Mouse (Mus musculus) right cerebral cortex, postnatal 14 days (tissue): ENCODE results near the gene Pltp.
A peak's percentile ranks its signal among the peaks of the same experiment; 100 is the strongest.

Source experiments
- DNase-seq: peaks from one replicate; pipeline ENCODE4 v3.0.0; 2022

The Pltp gene

DNA sequence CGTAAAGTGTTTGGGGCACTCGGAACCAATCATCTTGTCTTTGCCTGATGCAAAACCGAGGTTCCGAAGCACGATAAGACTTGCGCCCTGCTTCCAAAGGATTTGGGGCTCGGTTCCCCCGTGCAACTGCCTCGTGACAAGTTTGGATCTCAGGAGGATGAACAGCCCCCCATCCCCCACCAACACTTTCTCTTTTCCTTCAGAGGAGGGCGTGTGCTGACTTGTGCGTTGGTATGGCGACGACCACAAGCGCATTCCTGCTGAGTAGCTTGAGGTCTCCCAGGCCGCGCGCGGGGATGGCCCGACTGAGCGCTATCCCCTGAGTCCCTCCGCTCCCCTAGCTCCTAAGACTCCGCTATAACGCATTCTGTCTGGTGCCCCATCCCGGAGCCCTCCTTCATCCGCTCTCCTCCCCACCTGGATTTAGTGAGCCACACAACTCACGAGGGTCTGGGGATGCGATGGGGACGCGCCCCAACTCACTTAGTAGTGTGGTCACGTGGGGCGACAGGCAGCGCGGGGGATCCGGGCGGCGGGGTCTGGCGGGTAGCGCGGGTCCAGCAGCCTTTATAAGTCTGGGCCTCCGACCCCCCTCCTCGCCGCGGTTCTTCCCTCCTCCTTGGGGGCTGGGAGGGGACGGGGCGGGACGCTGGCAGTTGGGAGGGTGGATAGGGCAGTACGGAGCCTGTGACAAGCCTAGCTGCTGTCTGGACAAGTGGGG is at the start of gene Pltp:
Gene Pltp (minus strand): TSS at position 611 of the 721 bp plus-strand sequence.
- DNase-seq = peak; percentile 52

DNA sequence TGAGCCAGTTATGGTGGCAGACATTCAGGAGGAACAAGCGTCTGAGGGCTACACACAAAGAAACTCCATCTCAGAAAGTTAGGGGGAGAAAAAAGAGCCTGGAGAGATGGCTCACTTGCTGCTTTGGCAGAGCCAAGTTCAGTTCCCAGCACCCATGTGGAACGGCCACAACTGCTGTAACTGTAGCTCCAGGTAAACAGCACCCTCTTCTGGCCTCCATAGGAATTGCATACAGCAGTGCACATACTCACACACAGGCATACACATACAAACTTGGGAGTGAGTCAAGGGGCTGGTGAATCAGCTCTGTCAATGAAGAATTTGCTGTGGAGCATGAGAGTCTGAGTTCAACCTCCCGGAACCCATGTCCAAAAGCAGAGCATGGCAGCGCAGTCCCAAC is 48.6 kb upstream of the Pltp start:
- no peak for DNase-seq

GRCm38 (mm10) chr2:164903496-164903895 is 46.0 kb upstream of the Pltp start:
- no peak for DNase-seq

DNA sequence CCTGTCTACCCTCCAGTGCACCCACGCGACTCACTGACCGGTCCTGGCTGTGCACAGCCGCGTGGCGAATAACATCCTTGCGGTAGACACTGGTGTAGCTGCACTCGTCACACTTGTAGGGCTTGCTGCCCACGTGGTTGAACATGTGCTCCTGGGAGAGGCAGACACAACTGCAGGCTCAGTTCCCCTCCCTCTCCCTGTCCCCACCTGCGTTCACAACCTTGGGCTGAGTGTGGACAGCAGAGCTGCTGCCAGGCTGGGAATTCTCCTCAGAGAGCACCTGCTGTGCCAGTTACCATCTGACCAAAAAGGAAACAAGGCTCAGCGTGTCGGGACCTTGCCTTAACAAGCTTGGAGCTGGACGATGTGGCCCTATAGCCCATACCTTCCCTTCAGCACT is 43.9 kb upstream of the Pltp start:
- DNase-seq = no peak

DNA sequence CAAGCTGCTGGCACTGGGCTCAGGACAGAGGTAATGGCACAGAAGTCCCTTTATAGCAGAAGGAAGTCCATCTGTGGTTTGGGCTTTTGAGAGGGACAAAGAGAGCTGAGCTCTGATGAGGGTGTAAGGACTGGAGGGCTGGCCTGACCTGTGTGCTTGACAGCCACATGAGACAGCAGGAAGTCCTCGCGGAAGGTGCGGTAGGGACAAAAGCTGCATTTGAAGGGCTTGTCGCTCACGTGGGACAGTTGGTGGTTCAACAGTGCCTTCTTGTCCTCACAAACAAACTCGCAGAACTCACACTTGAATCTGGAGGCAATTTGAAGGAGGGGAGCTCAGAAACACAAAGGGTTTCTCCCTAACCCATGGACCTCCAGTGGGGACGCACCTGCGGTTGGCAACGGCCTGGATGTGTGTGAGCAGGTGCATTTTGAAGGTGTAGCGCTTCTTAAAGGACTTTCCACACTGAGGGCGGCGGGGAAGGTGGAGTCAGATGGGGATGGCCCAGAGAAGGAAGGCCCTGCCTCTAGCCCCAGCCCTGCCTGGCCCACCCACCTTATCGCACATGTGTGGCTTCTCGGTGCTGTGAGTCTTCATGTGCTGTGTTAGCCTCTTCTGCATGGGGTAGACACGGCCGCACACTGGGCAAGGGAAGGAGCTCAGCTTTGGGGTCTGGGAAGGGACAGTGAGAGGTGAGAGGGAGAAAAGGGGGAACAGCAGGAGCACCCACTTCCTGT is 42.4 kb upstream of the Pltp start:
- DNase-seq = no peak

GRCm38 (mm10) chr2:164899034-164899433 is 41.5 kb upstream of the Pltp start:
- DNase-seq = no peak

DNA sequence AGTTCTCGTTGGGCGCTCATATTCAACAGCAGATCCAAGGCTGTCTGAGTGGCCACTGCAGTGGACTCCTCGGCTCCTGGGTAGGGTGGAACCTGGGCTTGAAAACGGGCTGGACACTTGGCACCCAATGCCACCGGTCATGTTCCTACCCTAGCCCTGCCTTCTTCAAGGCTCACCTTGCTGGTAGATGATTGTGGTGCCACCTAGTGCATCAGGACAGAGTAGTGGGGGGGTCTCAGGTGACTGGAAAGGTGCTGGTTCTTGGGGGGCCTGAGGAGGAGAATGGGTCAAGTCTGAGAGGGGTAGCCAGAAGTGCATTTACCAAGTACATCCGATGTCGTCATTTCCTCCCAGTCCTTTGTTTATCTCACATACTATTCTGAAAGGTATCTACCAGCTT is 40.5 kb upstream of the Pltp start:
- DNase-seq = no peak

GRCm38 (mm10) chr2:164895885-164896284 is 38.4 kb upstream of the Pltp start:
- DNase-seq = no peak

DNA sequence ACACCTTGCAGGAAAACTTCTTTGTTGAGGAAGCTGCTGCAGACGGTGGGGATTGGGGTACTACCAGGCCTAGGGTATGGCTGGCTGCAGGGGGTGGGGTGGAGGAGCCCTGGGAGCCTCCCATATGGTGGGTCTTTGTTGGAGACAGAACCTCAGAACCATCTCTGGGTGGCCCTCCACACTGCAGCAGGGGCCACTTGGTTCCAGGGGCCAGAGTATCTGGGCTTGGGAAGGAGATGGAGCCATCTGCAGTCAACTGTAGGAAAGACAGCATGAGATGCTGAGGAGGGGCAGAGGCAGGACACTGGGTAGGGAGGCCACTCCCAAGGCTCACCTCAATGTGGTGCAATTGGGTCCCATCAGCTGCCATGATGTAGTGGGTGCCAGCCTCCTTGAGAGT is 37.1 kb upstream of the Pltp start:
- no peak for DNase-seq

DNA sequence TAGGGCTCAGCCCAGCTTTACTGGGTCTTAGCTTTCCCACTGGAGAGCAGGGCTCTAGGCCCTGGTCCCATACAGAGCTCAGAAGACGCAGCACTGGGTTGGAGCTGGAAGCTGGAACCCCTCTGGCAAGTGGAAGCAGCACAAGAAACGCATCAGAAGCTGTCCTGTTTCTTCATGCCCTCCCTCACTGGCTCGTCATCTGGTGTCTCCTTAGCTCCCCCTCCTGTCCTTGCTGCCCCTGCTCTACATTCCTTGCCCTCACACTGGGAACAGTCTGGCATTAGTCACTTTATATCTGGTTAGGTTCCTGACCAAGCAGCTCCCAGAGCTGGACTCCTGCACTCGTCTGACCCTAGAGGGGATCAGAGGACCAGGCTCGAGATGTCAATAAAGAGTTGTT is 36.5 kb upstream of the Pltp start:
- no peak for DNase-seq

DNA sequence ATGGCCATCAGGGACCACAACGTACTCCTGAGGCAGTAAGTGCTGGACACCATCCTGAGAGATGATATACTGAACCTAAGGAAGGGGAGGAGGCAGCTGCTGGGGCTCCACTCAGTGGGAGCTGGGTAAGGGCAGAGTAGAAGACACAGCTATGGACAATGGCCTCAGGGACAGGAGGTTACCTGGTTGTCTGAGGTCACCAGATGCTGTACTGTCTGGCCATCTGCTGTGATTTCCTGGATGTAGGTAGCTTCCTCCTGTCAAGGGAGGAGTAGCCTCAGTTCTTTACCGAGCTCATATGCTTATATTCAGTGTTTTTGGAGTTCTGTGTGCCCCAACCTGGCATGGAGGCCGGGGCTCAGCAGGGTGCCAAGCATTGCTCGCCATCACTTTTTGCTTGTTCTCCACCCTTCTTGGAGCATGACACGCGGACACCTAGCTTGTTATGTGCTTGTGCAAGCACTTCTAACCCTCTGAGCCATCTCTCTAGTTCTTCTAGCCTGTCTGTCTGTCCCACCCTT is 35.2 kb upstream of the Pltp start:
- no peak for DNase-seq

DNA sequence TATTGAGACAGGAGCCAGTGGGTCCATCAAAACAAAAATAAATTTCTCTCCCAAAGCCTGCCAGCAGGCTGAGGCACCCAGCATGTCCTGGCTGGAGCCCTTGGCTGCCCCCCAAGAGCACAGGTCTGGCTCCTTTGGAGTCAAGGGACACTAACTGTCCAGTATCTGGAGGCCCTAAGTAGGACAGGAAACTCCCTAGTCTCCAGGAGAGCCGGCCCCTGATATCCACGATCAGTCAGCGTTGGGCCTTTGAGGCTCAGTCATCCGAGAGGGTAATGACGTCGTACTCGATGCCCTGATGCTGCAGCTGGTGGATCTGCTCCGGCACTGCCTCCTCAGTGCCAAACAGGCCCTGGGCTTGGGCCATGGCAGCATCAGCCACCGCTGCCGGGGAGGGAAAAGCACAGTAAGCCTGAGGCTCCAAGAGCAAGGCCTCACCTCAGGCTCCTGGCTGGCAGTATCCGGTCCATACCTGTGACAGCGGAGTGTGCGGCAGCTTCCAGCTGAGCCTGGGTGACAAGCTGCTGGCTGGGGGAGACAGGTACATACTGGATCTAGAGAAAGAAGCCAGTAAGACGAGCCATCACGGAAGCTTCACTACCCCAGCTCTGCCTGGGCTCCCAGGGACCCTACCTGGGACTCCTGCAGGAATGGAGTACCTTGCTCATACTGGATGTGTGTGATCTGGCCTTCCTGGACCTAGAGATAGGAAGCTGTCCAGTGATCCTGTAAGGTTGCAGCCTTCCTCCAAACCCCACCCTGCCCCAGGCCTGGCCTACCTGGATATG is 34.6 kb upstream of the Pltp start:
- DNase-seq = no peak

GRCm38 (mm10) chr2:164891056-164891834 is 33.7 kb upstream of the Pltp start:
- no peak for DNase-seq

DNA sequence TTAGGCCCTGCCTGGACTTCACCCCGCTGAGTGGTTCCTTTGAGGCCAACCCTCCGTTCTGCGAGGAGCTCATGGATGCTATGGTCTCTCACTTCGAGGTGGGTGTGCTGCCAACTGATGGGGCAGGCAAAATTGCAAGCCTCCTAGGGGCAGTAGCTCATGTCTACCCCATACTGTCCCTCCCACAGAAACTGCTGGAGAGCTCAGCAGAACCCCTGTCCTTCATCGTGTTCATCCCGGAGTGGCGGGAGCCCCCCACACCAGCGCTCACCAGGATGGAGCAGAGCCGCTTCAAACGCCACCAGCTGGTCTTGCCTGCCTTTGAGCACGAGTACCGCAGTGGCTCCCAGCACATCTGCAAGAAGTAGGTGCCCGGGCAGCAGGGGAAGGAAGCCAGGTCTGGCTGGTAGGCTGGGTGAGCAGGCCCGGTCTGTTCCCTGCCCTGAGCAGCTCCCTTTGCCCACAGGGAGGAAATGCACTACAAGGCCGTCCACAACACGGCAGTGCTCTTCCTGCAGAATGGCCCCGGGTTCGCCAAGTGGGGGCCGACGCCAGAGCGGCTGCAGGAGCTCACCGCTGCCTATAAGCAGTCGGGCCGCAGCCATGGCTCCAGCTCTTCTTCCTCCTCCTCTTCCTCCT is 33.0 kb upstream of the Pltp start:
- no peak for DNase-seq

- no peak for DNase-seq
These were observed 32.4 kb upstream of the Pltp start for GRCm38 (mm10) chr2:164889960-164890359.

DNA sequence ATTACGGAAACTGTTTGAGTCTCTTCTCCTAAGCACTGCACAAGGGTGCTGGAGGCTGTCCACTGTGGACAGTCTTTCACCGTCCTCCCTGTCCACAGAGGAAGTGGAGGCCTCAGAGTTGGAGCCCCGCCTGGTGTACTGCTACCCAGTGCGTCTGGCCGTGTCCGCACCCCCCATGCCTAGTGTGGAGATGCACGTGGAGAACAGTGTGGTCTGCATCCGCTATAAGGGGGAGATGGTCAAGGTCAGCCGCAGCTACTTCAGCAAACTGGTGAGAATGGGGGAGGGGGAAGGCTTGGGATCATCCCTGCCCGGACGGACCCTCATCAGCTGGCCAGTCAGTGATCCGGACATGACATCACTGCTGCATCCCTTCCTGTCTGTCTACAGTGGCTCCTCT is 31.5 kb upstream of the Pltp start:
- DNase-seq = no peak

DNA sequence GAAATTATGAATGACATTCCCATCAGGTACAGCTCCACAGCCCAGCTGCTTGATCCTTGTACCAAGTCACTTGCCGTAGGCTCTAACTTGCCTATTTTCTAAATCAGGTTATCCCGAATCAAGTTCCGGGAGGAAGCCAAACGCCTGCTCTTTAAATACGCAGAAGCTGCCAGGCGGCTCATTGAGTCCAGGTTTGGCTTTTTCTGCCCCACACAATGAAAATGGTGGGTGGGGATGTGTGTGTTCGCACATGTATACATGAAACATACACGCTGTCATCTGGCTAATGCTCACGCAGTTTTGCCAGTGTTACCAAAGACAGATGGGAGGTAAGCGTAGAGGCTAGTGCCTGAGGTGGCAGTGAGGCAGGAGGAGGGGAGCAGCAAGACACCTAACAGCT is 29.1 kb upstream of the Pltp start:
- no peak for DNase-seq

DNA sequence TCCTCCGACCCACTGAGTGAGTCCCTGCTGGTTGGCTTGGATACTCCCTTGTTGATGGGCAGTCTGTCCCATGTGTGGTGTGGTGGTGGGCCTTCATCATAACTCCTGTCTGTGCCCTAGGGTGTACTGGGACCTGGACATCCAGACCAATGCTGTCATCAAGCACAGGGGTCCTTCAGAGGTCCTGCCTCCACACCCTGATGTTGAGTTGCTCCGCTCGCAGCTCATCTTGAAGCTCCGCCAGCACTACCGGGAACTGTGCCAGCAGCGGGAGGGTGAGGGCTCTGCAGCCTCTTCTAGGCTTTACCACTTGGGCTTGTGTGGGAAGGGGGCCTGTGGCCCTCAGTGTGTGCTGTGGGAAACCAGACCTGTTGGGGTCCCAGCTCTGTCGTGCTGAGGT is 28.3 kb upstream of the Pltp start:
- DNase-seq = peak; percentile 89

- no peak for DNase-seq
These were observed 25.1 kb upstream of the Pltp start for GRCm38 (mm10) chr2:164882619-164883018.

- DNase-seq = peak; percentile 94
These were observed 22.2 kb upstream of the Pltp start for GRCm38 (mm10) chr2:164879568-164880277.

DNA sequence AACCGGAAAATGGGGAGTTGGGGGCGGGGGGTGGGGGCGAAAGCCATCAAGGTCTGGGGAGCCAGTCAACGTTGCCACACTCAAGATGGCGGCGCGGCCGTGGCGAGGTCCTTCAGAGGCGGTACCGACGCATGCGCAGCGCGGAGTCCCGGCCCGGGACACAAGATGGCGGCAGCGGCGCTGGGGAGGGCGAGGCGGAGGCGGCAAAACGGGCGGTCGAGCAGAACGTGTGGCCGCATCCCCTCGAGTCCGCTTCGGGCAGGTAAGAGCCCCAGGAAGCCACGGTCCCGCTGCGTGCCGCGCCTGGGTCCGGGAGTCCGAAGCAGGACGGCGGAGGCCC is 21.7 kb upstream of the Pltp start, which contains the start of gene Pcif1:
Gene Pcif1 (plus strand): TSS at position 77 of the 340 bp plus-strand sequence.
- DNase-seq = peak; percentile 95
